Mouse (Mus musculus): Measurements from ENCODE around the gene Zgrf1. TPM values are rescaled to one million over a fixed set of nuclear protein-coding genes. Genes with fewer than 3 reads are reported as not detected.

Gene Zgrf1
- total RNA-seq, 2 experiments from 2014 or later, result 24.4 to 40.0 TPM

DNA sequence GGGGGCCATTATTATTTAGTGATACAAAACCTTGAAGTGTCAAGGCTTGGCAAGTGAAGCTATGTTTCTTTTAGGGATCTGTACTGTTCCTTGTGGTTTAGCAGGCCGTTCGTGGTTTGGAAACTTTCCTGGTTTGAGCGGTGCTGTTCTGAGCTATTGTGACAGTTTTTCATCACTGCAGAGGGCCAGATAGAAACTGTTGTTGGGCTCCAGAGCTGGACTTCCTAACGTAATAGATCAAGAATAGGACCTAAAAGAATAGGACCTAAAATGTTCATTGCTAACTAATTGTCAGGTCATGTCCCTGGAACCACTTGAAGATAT lies 393 bp downstream of the Zgrf1 start:
- no peak for ATAC-seq (replicated peaks; ENCODE audit: low FRiP score, low TSS enrichment, poor library complexity, severe bottlenecking)

GRCm38 (mm10) chr3:127554723-127555122 lies 1.4 kb downstream of the Zgrf1 start:
- ATAC-seq (replicated peaks; ENCODE audit: low FRiP score, low TSS enrichment, poor library complexity, severe bottlenecking), result no peak

DNA sequence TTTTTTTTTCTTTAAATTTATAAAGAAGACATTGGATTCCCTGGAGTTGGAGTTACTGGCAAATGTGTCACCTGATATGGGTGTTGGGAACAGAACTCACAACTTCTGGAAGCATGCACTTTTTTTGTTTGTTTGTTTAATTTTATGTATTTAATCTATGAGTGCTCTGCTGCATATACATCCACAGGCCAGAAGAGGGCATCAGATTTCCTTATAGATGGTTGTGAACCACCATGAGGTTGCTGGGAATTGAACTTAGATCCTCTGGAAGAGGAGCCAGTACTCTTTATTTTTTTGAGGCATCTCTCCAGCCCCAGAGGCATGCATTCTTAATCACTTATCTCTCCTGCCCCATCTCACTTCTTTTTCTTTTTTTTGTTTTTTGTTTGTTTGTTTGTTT lies 4.9 kb downstream of the Zgrf1 start:
- no peak for ATAC-seq (replicated peaks; ENCODE audit: low FRiP score, low TSS enrichment, poor library complexity, severe bottlenecking)

DNA sequence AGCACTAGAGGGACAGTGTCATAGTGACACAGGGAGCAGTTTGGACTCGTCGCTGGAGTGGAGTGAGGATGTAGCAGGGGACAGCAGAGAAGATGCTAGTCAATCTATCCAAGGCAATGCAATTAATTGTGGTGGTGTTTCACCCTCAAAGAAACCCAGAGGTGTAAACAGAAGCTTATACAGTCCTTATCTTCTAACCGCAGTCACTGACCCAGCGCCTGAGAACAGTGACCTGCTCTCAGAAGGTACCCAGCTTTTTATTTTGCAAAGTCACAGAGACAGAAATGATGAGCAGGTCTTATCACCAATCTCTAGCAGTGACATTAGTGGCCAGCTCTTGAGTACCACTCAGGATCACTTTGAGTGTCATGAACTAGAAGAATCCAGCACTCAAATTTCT lies 9.7 kb downstream of the Zgrf1 start:
- ATAC-seq (replicated peaks; ENCODE audit: low FRiP score, low TSS enrichment, poor library complexity, severe bottlenecking), result peak; percentile 39

DNA sequence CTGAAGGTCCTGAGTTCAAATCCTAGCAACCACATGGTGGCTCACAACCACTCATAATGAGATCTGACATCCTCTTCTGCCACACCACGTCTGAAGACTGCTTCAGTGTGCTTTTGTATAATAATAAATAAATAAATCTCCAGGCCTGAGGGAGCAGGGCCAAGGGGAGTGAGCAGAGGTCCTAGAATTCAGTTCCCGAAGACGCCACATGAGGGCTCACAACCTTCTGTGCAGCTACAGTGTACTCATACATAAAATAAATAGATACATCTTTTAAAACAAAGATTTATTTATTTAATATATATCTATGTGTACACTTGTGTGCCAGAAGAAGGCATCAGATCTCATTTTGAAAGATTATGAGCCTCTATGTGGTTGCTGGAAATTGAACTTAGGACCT lies 11.8 kb downstream of the Zgrf1 start:
- peak; percentile 56; the same call in 1 of the 2 replicates for ATAC-seq (replicated peaks; ENCODE audit: low FRiP score, low TSS enrichment, poor library complexity, severe bottlenecking)

DNA sequence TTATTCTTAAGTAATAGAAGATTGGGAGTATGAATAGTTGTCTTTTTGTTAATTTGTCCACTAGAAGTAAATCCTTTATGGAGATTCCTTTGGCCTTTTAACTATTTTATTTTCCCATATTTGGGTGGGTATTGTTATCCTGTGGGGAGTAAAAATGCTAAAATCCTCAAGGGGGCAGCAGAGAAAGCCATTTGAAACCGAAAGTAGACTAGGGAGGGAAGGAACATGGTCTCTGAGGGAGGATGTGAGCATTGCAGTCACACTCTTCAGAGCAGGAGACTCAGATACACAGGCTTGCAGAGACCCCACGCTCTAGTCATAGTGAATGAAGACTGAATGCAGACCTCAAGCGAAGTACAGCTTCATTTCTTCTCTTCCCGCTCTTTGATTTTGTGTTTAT lies 19.3 kb downstream of the Zgrf1 start:
- peak; percentile 98 for ATAC-seq (replicated peaks; ENCODE audit: low FRiP score, low TSS enrichment, poor library complexity, severe bottlenecking)

DNA sequence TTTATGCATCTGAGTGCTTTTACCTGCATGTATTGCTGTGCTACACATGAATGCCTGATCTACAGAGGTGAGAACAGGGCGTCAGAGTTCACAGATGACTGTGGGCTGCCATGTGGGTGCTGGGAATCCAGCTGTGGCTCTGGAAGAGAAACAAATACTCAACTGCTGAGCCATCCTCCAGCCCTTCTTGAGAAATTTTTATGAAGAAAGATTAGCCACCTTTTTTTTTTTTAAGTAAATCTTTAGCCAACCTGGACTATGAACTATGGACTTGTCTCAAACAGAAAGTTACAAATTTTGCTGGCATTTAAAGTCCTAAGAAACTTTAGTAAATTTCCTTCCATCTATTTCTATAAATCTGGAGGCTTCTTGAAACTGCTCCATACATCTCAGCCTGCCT lies 43.8 kb downstream of the Zgrf1 start:
- no peak for ATAC-seq (replicated peaks; ENCODE audit: low FRiP score, low TSS enrichment, poor library complexity, severe bottlenecking)

GRCm38 (mm10) chr3:127608109-127608508 lies 54.8 kb downstream of the Zgrf1 start:
- ATAC-seq (replicated peaks; ENCODE audit: low FRiP score, low TSS enrichment, poor library complexity, severe bottlenecking), result no peak; the same call in 1 of the 2 replicates

DNA sequence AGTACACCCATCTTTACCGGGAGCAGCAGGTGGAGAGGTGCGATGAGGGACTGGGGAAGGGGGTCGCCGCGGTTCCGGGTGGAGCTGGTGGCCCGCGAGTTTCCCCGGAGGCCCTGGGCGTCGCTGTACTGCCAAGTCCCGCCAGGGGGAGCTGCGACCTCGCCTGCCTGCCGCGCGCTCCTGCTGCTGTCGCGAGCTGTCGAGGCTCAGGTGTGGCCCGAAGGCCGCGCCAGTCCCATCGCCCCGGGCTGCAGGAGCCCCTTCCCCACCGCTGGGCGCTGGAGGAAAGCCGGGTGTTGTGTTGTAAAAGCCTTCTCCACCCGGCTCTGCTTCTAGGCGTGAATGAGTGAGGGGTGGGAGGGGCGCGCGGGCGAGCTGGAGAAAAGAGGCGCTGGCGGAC lies 72.0 kb downstream of the Zgrf1 start:
- ATAC-seq (replicated peaks; ENCODE audit: low FRiP score, low TSS enrichment, poor library complexity, severe bottlenecking), result peak; percentile 89

DNA sequence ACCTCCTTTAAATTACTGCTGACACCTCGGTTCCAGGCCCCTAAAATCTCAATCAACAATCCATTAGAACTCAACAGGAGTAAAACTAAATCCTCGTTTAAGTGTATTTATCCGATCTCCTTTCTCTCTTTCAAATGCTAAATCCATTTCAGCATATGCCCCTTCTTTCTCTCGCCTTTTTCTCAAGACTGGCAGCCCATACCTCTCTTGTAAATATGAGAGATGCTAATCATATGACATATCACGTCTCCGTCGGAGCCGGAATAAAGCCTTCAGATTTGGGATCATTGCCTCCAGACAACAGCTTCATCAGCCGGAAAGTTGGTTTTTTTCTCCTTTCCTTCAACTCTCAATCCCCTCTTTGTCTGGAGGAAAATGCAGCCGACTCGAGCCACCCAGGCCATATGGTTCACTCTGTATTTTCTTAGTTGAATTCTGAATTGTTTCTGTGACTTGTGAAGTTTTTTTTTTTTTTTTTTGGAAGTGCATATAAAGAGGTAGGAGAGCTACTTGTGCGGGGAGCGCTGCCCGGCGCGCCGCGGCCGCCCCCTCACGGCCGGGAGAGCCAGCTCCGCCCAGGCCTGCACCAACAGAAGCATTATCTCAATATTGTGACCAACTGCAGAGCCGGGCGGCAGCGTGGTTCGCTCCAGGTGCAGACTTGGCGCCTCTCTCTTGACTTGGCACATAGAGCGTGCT lies 72.6 kb downstream of the Zgrf1 start:
- peak; percentile 81 for ATAC-seq (replicated peaks; ENCODE audit: low FRiP score, low TSS enrichment, poor library complexity, severe bottlenecking)

- ATAC-seq (replicated peaks; ENCODE audit: low FRiP score, low TSS enrichment, poor library complexity, severe bottlenecking), result no peak
Measured at GRCm38 (mm10) chr3:127626524-127626923, 73.2 kb downstream of the Zgrf1 start.

GRCm38 (mm10) chr3:127627151-127627955 lies 74.1 kb downstream of the Zgrf1 start:
- no peak for ATAC-seq (replicated peaks; ENCODE audit: low FRiP score, low TSS enrichment, poor library complexity, severe bottlenecking)

GRCm38 (mm10) chr3:127627956-127628310 lies 74.6 kb downstream of the Zgrf1 start:
- ATAC-seq (replicated peaks; ENCODE audit: low FRiP score, low TSS enrichment, poor library complexity, severe bottlenecking), result no peak

GRCm38 (mm10) chr3:127628311-127629184 lies 75.3 kb downstream of the Zgrf1 start:
- no peak for ATAC-seq (replicated peaks; ENCODE audit: low FRiP score, low TSS enrichment, poor library complexity, severe bottlenecking)

DNA sequence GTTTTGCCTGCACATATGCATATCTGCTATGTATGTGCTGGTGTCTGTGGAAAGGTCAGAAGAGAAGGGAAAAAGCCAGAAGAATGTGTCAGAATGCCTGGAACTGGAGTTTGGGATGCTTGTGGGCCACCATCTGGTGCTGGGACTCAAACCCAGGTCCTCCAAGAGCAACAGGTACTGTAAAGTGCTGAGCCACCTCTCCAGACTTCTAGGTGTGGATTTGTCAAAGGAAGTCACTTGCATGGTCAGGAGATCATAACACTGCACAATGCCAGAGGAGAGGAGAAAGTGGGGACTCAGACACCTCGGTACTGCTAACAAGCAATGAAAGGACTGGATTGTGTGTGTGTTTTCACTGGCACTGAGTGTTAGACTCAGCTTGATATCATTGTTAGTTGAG lies 76.9 kb downstream of the Zgrf1 start:
- no peak for ATAC-seq (replicated peaks; ENCODE audit: low FRiP score, low TSS enrichment, poor library complexity, severe bottlenecking)

DNA sequence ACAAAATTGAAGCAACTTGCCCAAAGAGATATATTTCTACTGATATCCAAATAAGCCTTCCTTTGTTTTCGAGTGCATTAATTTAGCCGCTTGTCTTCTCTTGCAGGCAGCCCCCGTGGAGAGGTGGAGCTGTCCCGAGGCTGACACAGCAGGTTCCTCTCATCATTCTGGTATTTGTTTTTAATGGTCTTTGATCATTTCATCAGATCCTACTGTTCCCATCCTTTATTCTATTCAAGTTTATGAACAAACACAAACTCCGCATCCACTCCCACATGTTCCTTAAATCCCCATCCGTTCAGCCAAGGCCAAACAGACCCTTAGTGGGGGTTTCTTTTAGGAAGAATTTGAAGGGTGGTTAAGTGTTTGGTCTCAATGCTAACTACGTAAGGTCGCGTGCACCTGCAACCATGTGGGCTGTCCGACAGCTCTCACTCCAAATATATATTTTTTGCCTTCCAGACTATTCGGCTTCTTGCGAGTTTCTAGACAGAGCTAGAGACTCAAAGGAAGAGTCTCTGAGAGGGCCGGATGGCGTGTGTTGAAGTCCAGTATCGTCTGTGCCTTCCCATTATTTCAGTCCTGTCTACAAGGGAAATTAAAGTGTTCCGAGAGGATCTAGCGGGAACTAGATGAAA lies 77.6 kb downstream of the Zgrf1 start:
- no peak for ATAC-seq (replicated peaks; ENCODE audit: low FRiP score, low TSS enrichment, poor library complexity, severe bottlenecking)

DNA sequence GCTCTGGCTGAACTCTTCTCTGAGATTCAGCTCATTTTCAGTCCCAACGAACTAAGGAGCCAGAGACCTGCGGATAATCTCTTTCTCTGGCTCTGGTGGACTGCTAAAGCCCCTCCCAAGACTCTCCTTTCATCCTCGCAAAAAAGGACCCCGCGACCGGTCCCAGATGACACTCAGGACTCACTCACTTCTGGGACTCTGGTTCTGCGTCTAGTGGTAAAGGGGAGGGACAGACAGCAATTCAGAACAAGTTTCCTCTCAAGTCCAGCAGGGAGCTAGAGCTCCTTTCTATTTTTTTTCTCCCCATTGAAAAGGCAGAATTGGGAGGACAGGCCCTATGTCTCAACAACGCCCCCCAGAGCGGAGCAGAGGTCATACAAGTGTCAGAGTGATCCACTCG lies 78.3 kb downstream of the Zgrf1 start:
- ATAC-seq (replicated peaks; ENCODE audit: low FRiP score, low TSS enrichment, poor library complexity, severe bottlenecking), result no peak

- ATAC-seq (replicated peaks; ENCODE audit: low FRiP score, low TSS enrichment, poor library complexity, severe bottlenecking), result peak; percentile 45
Measured at GRCm38 (mm10) chr3:127632531-127632930, 79.2 kb downstream of the Zgrf1 start.

- peak; percentile 12; the same call in 1 of the 2 replicates for ATAC-seq (replicated peaks; ENCODE audit: low FRiP score, low TSS enrichment, poor library complexity, severe bottlenecking)
Measured at GRCm38 (mm10) chr3:127633080-127634032, 80.1 kb downstream of the Zgrf1 start, which contains the start of gene Neurog2. Gene Neurog2 (plus strand): TSS chr3:127633135.

All from megakaryocyte-erythroid progenitor cell, adult 5-6 weeks (primary cell).